Mouse (Mus musculus): ENCODE data around the gene Nmt1. TPM values are rescaled to one million over a fixed set of nuclear protein-coding genes. Genes with fewer than 3 reads are reported as not detected.
A peak's percentile ranks its signal among the peaks of the same experiment; 100 is the strongest.

The Nmt1 gene
- polyA plus RNA-seq, 1 experiment from 2014 or later, result 41.0 TPM

DNA sequence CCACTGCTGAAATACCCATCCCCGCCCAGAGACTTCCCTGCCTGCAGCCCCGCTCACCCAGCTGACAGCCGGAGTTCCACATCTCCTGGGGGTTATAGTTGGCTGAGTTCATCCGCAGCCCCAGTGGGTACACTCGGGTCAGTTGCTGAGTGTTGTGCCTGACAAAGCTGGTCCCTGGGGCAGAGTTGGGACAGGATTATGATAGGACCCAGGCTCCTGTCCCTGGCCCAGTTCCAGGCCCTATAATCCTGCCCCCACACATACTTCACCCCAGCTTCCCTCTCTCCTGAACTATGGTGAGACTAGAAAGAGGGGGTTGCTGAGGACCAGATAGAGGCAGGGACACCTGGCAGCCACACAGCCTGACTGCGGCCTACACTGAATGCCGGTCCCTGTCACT is 45.7 kb downstream of the Nmt1 start:
- Histone ChIP-seq H3K9me3 (ENCODE audit: control insufficient read depth, low read length) (no peaks in the 10 kb centered on the region), H3K27ac (ENCODE audit: low read depth, low read length) (no peak overlapping the region), H3K4me2 (replicated peaks; ENCODE audit: low read depth, low read length) (no peak overlapping the region), H3K27me3 (ENCODE audit: control insufficient read depth, insufficient read depth, low read length) (no peaks in the 10 kb centered on the region), H3K4me1 (replicated peaks; ENCODE audit: control insufficient read depth, insufficient read depth, low read length) (no peaks in the 10 kb centered on the region; the same call in 1 of the 2 replicates), H3K4me3 (ENCODE audit: low read depth, low read length) (no peak overlapping the region), H3K36me3 (ENCODE audit: control insufficient read depth, insufficient read depth, low read length) (peaks cover 4% of the 10 kb centered on the region; the same call in 1 of the 2 replicates), H3K9ac (ENCODE audit: low read depth, low read length) (no peak overlapping the region)
- WGBS, result 92% methylated on average over 7 of the region's 7 CpGs
- no peak for DNase-seq (ENCODE audit: low spot score)
- ATAC-seq (ENCODE audit: low FRiP score), result no peak

DNA sequence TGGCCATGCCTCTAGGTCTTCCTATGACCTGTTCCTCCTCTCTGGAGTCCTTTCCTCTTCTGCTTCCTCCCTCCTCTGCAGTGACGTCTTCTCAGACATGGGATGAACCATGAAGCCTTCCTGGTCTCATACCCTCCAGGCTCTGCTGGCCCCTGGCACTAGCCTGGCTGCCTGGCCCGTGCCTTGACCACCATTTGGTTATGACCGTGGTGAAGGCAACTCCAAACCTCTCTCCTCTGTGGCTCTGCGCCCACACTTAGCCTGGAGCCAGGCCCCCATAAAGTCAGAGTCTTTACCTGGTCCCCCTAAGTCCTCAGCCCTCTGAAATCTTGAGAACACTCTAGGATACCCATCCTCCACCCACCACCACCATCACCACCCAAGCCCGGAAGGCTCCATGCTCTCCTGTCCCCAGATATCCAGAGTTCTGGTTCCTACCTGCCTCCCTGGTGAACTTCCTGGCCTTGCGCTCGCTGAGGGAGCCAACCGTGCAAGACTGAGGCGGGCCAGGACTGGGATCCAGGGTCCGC is 46.2 kb downstream of the Nmt1 start:
- Histone ChIP-seq H3K27ac (ENCODE audit: low read depth, low read length) (no peak overlapping the region), H3K36me3 (ENCODE audit: control insufficient read depth, insufficient read depth, low read length) (no peaks in the 10 kb centered on the region)
- no peak for ATAC-seq (ENCODE audit: low FRiP score)

DNA sequence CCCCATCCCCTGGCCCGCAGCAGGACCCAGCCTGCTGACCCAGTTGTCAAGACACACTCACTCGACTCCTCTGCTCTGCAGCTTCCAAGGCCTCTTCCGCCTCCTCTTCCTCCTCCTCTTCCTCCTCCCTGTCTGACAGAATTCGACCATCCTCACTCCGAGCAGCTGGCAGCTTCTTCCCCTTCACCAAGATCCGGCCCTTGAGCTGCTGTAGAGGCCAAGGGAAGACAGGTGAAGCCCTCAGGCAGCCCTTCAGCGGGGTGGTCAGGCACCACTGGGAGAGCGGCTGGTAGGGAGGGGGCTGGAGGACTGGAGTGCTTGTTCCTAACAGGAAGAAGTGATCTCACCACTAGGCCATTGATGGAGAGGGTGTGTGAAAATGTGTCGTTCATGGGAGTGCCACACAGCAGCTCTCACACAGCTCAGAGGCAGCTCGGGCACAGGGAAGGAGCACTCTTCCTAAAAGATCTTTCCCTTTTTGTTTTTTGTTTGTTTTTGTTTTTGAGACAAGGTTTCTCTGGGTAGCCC is 46.9 kb downstream of the Nmt1 start:
- H3K9ac ChIP-seq (ENCODE audit: low read depth, low read length), result no peak overlapping the region
- 30% methylated on average over 10 of the region's 10 CpGs for WGBS

More for the DNA sequence above, 46.2 kb downstream of the Nmt1 start:
- no peaks in the 10 kb centered on the region for H3K9me3 ChIP-seq (ENCODE audit: control insufficient read depth, low read length)
- H3K4me1 ChIP-seq (replicated peaks; ENCODE audit: control insufficient read depth, insufficient read depth, low read length), result no peaks in the 10 kb centered on the region; the same call in 1 of the 2 replicates
- no peak overlapping the region for H3K4me3 ChIP-seq (ENCODE audit: low read depth, low read length)
- H3K4me2 ChIP-seq (replicated peaks; ENCODE audit: low read depth, low read length), result no peak overlapping the region
- no peak overlapping the region for H3K9ac ChIP-seq (ENCODE audit: low read depth, low read length)
- DNase-seq (ENCODE audit: low spot score), result no peak
- H3K27me3 ChIP-seq (ENCODE audit: control insufficient read depth, insufficient read depth, low read length), result no peaks in the 10 kb centered on the region
- 57% methylated on average over 10 of the region's 10 CpGs for WGBS

DNA sequence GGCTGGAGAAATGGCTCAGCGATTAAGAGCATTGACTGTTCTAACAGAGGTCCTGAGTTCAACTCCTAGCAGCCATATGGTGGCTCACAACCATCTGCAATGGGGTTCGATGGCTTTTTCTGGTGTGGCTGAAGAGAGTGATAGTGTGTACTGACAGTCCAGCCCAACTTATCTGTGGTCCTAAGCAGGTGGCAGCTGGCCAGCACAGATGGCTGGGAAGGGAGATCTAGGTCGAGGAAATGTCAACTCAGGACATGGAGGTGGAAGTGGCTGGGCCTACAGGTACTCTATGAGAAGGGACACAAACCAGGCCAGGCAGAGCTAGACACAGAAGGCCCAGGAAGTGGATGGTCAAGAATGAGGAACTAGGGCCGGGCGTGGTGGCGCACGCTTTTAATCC is 48.0 kb downstream of the Nmt1 start:
- no peaks in the 10 kb centered on the region for H3K36me3 ChIP-seq (ENCODE audit: control insufficient read depth, insufficient read depth, low read length)
- WGBS, result 94% methylated on average over 7 of the region's 7 CpGs
- no peak overlapping the region for H3K4me2 ChIP-seq (replicated peaks; ENCODE audit: low read depth, low read length)
- no peak overlapping the region for H3K9ac ChIP-seq (ENCODE audit: low read depth, low read length)
- H3K27ac ChIP-seq (ENCODE audit: low read depth, low read length), result no peak overlapping the region
- H3K4me3 ChIP-seq (ENCODE audit: low read depth, low read length), result no peak overlapping the region
- ATAC-seq (ENCODE audit: low FRiP score) (no peak), DNase-seq (ENCODE audit: low spot score) (no peak)
- no peaks in the 10 kb centered on the region for H3K9me3 ChIP-seq (ENCODE audit: control insufficient read depth, low read length)
- peaks cover 5% of the 10 kb centered on the region; the same call in 1 of the 2 replicates for H3K4me1 ChIP-seq (replicated peaks; ENCODE audit: control insufficient read depth, insufficient read depth, low read length)
- H3K27me3 ChIP-seq (ENCODE audit: control insufficient read depth, insufficient read depth, low read length), result peaks cover 12% of the 10 kb centered on the region

More for the DNA sequence above, 46.9 kb downstream of the Nmt1 start:
- no peak for ATAC-seq (ENCODE audit: low FRiP score)
- H3K4me3 ChIP-seq (ENCODE audit: low read depth, low read length), result no peak overlapping the region
- H3K9me3 ChIP-seq (ENCODE audit: control insufficient read depth, low read length), result no peaks in the 10 kb centered on the region
- H3K4me1 ChIP-seq (replicated peaks; ENCODE audit: control insufficient read depth, insufficient read depth, low read length), result no peaks in the 10 kb centered on the region; the same call in 1 of the 2 replicates
- no peaks in the 10 kb centered on the region for H3K36me3 ChIP-seq (ENCODE audit: control insufficient read depth, insufficient read depth, low read length)
- DNase-seq (ENCODE audit: low spot score), result peak; percentile 15
- H3K4me2 ChIP-seq (replicated peaks; ENCODE audit: low read depth, low read length), result no peak overlapping the region
- H3K27ac ChIP-seq (ENCODE audit: low read depth, low read length), result no peak overlapping the region
- H3K27me3 ChIP-seq (ENCODE audit: control insufficient read depth, insufficient read depth, low read length), result peaks cover 1% of the 10 kb centered on the region

DNA sequence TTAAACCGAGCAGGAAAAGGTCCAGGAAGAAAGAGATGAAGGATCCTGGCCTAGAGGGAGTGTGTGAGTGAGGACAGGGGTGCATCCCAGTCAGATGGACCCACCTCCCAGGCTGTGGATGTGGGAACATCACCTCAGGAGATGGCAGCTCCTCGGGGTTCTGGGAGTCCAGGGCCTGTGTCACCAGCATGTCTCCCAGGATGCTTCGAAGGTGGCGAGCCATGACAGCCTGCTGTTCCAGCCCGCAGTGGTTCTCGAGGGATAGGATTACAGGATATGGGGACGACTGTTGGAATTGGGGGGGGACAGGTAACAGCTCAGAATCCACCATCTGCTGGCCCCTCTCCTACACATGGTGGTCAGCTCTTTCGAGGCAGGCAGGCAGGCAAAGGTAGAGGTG is 48.6 kb downstream of the Nmt1 start:
- Histone ChIP-seq H3K4me2 (replicated peaks; ENCODE audit: low read depth, low read length) (no peak overlapping the region), H3K27me3 (ENCODE audit: control insufficient read depth, insufficient read depth, low read length) (peaks cover 12% of the 10 kb centered on the region), H3K9ac (ENCODE audit: low read depth, low read length) (no peak overlapping the region), H3K9me3 (ENCODE audit: control insufficient read depth, low read length) (no peaks in the 10 kb centered on the region), H3K4me3 (ENCODE audit: low read depth, low read length) (no peak overlapping the region), H3K27ac (ENCODE audit: low read depth, low read length) (no peak overlapping the region), H3K4me1 (replicated peaks; ENCODE audit: control insufficient read depth, insufficient read depth, low read length) (peaks cover 5% of the 10 kb centered on the region; the same call in 1 of the 2 replicates), H3K36me3 (ENCODE audit: control insufficient read depth, insufficient read depth, low read length) (no peaks in the 10 kb centered on the region)
- ATAC-seq (ENCODE audit: low FRiP score), result no peak
- DNase-seq (ENCODE audit: low spot score), result no peak
- WGBS, result 83% methylated on average over 8 of the region's 8 CpGs

DNA sequence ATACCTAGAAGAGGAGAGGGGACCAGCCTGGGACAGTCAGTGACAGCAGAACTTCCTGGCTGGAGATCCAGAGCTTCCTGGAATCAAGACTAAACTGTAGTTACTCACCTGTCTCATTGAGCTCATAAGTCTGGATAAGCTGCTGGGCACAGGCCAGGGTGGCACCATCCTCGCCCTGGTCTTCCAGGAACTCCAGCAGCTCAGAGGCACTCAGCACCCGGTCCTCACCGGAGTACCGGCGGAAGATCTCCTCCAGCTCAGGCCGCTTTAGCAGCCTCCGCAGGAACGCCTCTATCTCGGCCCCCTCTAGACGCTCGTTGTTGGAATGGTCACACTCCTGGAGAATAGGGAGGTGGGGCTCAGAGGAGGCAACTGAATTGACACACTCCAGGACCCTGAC is 50.1 kb downstream of the Nmt1 start:
- ATAC-seq (ENCODE audit: low FRiP score), result no peak
- no peak for DNase-seq (ENCODE audit: low spot score)
- H3K27ac ChIP-seq (ENCODE audit: low read depth, low read length), result no peak overlapping the region
- peaks cover 12% of the 10 kb centered on the region for H3K27me3 ChIP-seq (ENCODE audit: control insufficient read depth, insufficient read depth, low read length)
- H3K4me2 ChIP-seq (replicated peaks; ENCODE audit: low read depth, low read length), result no peak overlapping the region
- H3K36me3 ChIP-seq (ENCODE audit: control insufficient read depth, insufficient read depth, low read length), result no peaks in the 10 kb centered on the region
- H3K4me1 ChIP-seq (replicated peaks; ENCODE audit: control insufficient read depth, insufficient read depth, low read length), result peaks cover 5% of the 10 kb centered on the region; the same call in 1 of the 2 replicates
- H3K9me3 ChIP-seq (ENCODE audit: control insufficient read depth, low read length), result no peaks in the 10 kb centered on the region
- H3K4me3 ChIP-seq (ENCODE audit: low read depth, low read length), result no peak overlapping the region
- 84% methylated on average over 11 of the region's 11 CpGs for WGBS
- H3K9ac ChIP-seq (ENCODE audit: low read depth, low read length), result no peak overlapping the region

DNA sequence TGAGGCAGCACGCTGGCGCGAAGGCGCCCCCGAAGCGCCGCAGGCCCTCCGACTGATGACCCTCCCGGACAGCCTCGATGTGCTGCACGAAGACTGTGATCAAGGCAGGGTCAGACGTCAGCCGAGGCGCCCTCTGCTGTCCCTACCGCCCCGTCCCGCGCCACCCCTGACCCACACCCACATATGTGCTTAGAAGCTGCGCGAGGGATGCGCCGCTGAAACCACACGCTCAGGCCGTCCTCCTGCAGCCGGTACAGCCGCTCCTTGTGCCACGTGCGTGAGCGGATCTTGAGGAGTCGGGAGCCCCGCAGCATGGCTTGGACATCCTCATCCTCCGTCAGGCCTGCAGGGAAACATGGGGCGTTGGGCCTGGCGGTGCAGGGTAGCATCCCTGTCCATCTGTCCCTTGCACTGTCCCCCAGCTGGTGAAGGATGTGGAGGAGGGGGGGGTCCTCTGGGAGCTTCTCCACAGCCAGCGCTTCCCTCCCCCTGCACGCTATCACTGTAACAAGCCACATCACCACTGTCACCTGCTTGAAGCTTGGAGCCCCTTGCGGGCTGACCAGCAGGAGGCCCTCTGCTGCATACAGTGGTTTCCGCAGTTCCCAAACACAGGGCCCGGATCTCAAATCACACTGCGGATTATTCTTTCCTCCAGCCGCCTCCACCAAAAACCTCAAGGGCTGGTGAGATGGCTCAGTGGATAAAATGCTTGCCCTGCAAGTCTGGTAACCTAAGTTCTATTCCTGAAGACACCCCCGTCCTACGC is 52.5 kb downstream of the Nmt1 start:
- H3K27ac ChIP-seq (ENCODE audit: low read depth, low read length), result no peak overlapping the region
- no peaks in the 10 kb centered on the region for H3K36me3 ChIP-seq (ENCODE audit: control insufficient read depth, insufficient read depth, low read length)
- H3K27me3 ChIP-seq (ENCODE audit: control insufficient read depth, insufficient read depth, low read length), result peaks cover 12% of the 10 kb centered on the region
- H3K4me1 ChIP-seq (replicated peaks; ENCODE audit: control insufficient read depth, insufficient read depth, low read length), result peaks cover 5% of the 10 kb centered on the region; the same call in 1 of the 2 replicates
- peak overlapping the region; percentile 37 for H3K9ac ChIP-seq (ENCODE audit: low read depth, low read length)
- H3K4me3 ChIP-seq (ENCODE audit: low read depth, low read length), result peak overlapping the region; percentile 27
- H3K4me2 ChIP-seq (replicated peaks; ENCODE audit: low read depth, low read length), result peak overlapping the region; percentile 51
- DNase-seq (ENCODE audit: low spot score) (peak; percentile 54), ATAC-seq (ENCODE audit: low FRiP score) (peak; percentile 40)
- H3K9me3 ChIP-seq (ENCODE audit: control insufficient read depth, low read length), result no peaks in the 10 kb centered on the region
- WGBS, result 1% methylated on average over 42 of the region's 43 CpGs

DNA sequence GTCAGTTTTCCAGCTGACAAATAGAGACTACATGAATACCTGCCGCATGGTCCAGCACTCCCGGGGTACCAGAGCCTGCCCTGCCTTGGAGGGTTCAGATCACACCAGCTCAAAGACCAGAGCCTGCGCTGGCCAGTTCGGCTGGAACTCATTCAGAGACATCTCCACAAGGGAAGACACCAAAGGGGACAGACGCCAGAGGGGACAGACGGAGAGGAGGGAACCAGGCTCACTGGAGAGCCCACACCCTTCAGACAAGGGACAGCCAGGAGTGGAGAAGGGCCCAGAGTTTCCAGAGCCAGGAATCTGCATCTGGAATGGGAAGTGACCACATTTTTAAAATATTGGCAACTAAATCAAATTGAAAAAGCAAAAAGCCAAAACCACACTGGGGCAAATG is 53.6 kb downstream of the Nmt1 start:
- H3K27ac ChIP-seq (ENCODE audit: low read depth, low read length), result no peak overlapping the region
- DNase-seq (ENCODE audit: low spot score) (no peak), ATAC-seq (ENCODE audit: low FRiP score) (no peak)
- no peak overlapping the region for H3K4me3 ChIP-seq (ENCODE audit: low read depth, low read length)
- 42% methylated on average over 6 of the region's 6 CpGs for WGBS
- H3K4me2 ChIP-seq (replicated peaks; ENCODE audit: low read depth, low read length), result no peak overlapping the region; the same call in 1 of the 2 replicates
- no peaks in the 10 kb centered on the region for H3K9me3 ChIP-seq (ENCODE audit: control insufficient read depth, low read length)
- H3K4me1 ChIP-seq (replicated peaks; ENCODE audit: control insufficient read depth, insufficient read depth, low read length), result peaks cover 5% of the 10 kb centered on the region; the same call in 1 of the 2 replicates
- no peak overlapping the region for H3K9ac ChIP-seq (ENCODE audit: low read depth, low read length)
- H3K36me3 ChIP-seq (ENCODE audit: control insufficient read depth, insufficient read depth, low read length), result no peaks in the 10 kb centered on the region
- H3K27me3 ChIP-seq (ENCODE audit: control insufficient read depth, insufficient read depth, low read length), result peaks cover 12% of the 10 kb centered on the region

Measured in hindbrain, embryonic 11.5 days (tissue).